Mouse (Mus musculus) MEL-GATA-1-ER (cell line): Measurements from ENCODE around the gene Slc13a1.
"Not testable (repeated sequence)": the region's sequence is repeated elsewhere in the genome, so short reads cannot be mapped to it uniquely, and the experiment has no call there.

ENCODE experiments used
- DNase-seq: peaks from one replicate; pipeline ENCODE4 v3.0.0-alpha.2; 2012; ENCODE audit warnings: low read depth; ENCODE audit errors: extremely low read depth

The Slc13a1 gene

DNA sequence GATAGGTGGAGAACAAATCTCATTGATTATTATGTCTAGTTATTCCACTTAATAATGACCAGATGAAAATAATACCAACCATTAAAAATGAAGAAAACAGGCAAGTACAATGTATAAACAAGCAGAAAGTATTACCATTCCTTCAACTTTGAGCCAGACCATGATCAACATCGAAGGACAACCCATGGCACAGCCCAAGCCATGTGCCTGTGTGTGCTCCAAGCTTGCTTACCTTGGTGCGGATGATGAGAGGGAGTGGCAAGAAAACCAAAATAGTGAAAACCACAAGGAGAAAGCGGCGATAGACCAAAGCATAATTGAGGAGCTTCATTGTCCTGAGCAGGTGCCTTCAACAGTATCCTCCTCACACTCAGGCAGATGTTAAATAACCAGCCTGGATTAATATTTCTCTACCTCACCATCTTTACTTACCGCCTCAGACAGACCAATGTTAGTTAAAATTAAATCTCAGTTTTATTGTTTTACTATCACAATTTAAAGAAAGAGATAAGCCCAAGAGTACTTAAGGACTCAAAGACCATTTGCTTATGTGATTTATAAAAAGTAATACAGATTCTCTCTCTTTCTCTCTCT lies at the start of gene Slc13a1:
Gene Slc13a1 (minus strand): TSS at position 359 of the 594 bp plus-strand sequence.
- DNase-seq, result no peak

DNA sequence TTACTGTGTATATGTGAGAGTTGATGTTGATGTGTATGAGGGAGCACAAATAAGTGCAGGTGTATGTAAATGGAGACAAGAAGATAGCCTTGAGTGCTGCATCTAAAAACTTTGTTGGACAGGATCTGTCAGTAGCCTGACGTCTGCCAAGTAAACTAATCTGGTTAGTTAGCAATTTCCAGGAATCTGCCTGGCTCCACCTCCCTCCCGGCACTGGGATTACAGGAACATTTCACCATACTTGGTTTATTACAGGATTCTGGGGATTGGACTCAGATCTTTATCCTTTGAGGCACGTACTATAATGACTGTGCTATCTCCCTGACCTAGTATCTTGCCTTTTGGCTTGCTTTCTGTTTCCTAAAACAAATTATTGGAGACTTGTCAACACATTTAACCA lies 40.0 kb upstream of the Slc13a1 start:
- DNase-seq, result no peak

DNA sequence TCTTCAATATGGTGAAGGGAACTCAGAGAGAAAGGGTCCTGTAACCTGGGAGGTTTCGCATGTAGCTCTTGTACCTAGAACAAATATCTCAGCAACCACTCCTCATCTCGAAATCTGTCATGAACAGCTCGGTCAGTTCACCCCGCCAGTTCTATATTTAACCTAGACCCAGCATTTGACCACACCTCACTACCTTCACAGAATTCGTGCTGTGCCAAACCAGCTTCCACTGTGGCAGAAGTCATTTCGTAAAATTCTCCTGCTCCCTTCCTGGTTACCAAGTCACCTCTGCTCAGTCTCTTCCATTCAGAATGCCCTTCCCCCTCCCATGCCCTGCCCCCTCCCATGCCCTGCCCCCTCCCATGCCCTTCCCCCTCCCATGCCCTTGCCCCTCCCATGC lies 34.3 kb upstream of the Slc13a1 start:
- no peak for DNase-seq

DNA sequence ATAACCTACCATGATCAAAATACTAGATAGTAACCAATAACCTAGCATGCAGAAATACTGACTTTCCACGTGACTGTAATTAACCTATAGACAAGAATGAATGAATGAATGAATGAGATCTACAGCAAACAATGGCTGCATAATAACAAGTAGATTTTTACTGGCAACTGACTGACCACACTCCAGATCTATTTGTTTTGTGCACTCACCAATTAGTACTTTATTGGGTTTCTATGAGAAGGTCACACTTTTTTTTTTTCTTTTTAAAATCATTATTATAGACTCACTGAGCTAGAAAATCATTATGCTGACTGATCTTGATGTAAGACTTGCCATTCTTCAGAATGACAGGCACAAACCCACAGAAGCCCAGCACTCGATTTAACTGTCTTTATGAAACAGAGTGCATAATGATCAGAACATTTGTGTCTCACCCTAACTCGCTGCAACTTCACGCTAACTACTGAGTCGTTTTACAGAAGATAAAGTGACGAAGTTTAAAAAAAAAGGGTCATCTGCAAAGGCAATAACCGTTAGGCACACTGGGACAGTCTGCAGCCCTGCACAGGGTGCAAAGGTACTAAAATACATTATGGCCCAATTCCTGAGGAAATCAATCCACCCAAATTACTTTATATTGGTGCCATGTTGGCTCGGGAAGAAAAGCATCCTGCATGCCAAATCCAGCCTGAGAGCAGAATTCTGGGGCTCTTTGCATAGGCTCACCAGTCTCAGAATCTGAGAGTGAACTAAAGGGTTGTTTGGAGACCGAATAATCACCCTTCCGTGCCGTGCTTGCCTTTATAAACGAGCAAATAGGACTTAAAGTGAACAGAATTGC lies 33.0 kb upstream of the Slc13a1 start:
- no peak for DNase-seq

GRCm38 (mm10) chr6:24197501-24198195 lies 29.8 kb upstream of the Slc13a1 start:
- not testable (repeated sequence) for DNase-seq

- DNase-seq, result not testable (repeated sequence)
Measured at GRCm38 (mm10) chr6:24196406-24196805, 28.5 kb upstream of the Slc13a1 start.

DNA sequence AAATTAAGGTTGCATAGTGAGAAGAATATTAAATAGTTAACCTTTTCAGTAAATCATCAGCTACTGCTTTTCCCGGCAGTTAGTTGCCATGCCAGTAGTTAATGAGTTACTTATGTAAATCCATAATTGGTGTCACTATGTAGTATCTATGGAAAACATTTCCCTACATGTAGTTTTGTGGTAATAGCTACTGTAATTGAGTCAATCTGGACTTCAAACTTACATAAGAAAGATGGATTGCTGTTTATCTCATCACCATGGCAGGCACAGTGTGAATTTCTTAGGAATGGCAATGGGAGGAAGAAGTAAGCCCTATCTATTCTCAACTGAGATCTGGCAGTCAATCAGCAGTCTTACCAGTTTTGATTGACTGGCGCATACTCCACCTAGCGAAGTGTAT lies 15.5 kb upstream of the Slc13a1 start:
- no peak for DNase-seq

DNA sequence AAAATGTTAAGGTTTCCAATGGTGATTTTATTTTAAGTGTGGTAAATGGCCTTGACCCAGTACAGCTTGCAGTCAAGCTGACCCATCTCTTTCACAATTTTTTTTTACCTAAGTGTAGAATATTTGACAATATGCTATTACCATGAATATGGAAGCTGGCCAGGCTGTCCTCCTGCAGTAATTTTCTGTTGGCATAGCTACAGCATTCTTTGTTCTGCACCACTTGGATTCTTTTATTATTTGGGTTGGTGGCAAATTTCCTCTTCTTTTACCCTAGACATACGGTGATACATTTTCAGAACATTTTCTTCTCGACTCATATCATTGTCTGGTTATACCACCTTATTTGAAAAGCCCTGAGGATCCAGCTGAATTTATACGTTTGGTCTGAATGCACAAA lies 7.5 kb upstream of the Slc13a1 start:
- DNase-seq, result no peak

DNA sequence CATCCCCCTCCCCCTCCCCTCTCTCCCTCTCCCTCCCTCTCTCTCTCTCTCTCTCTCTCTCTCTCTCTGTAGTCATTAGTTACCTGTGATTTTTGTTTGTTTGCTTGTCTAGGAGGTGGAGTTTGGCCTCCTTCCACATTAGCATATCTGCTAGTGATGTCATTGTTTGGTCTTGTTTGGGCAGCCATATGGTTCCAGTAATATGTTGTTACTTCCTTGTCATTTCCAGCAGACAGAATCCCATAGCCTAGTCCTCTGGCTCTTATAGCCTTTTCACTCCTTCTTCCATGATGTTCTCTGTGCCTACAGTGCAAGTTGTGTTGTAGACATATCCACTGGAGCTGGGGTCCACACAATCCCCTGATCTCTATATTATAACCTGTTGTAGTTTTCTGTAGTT lies 6.1 kb upstream of the Slc13a1 start:
- no peak for DNase-seq

GRCm38 (mm10) chr6:24172736-24173135 lies 4.8 kb upstream of the Slc13a1 start:
- no peak for DNase-seq

GRCm38 (mm10) chr6:24166772-24167171 lies 1.1 kb downstream of the Slc13a1 start:
- no peak for DNase-seq

DNA sequence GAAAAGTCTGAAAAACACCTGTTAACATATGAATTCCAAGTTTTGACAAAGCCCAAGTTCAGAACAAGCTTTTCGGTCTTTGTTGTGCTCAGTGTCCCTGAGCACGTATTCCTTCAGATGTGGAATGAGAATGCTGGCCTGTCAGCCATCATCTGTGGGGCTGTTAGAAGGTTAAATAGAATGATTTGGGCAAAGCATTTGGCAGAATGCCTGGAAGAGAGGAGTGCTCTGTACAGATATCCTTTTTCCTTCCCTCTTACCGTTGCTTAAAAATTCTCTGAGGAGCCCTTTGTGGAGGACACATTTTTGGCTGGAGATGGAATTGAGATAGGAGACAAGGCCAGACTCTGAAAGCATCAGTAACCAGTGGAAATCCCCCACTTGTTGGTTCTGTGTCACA lies 2.6 kb downstream of the Slc13a1 start:
- DNase-seq, result no peak

GRCm38 (mm10) chr6:24159795-24160194 lies 8.1 kb downstream of the Slc13a1 start:
- no peak for DNase-seq

DNA sequence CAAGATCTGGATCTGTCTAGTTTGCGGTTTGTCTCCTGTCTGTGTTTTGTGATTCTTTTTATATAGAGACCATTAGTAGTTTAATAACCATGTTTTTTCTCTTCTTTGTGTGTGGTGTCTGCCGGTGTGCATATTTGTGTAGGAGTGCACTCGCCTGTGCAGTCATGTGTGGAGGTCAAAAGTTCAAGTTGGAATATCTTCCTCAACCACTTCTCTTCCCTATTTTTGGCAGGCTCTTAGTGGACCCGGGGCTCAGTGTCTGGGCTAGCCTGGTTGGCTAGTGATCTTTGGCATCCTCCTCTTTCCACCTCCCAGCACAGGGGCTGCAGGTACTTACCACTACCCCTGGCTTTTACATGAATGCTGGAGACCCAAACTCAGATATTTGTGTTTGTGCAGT lies 13.0 kb downstream of the Slc13a1 start:
- DNase-seq, result no peak

GRCm38 (mm10) chr6:24132951-24133350 lies 34.9 kb downstream of the Slc13a1 start:
- no peak for DNase-seq

DNA sequence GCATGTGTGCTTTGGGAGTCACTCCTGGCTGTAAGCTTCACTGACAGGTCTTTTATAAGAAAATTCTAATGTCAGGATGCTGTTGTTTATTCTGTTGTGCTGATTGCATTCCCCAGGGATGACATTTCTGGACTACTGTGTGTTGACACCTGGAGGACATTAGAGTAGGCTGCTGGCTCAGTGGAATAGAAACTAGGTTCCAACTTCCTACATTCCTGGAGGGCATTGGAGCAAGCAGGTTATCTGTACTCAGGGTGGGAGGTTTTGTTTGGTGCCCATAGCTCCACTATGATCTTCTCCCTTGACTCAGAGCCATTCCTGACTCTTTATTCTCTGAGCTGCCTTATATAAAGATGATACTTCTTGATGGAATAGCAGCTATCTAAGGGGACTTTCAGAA lies 45.3 kb downstream of the Slc13a1 start:
- no peak for DNase-seq

GRCm38 (mm10) chr6:24111614-24112013 lies 56.3 kb downstream of the Slc13a1 start:
- no peak for DNase-seq

DNA sequence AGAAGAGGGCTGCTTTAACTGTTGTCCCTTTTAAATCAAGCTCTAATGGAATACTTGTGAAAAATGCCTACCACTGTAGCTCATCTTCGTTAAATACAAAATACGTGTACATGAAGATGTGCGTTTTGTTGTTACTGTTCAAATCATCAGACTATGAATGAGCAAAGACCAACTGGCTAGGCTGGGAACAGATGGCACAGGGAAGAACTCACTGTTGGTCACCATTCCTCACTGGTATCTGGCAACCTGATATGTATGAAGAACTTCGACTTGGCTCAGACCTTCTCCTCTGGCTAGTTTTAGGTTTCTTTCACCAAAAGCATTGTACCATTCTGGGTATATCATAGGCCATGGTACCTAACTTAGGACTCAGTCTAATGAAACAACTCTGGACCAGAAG lies 59.4 kb downstream of the Slc13a1 start:
- no peak for DNase-seq

DNA sequence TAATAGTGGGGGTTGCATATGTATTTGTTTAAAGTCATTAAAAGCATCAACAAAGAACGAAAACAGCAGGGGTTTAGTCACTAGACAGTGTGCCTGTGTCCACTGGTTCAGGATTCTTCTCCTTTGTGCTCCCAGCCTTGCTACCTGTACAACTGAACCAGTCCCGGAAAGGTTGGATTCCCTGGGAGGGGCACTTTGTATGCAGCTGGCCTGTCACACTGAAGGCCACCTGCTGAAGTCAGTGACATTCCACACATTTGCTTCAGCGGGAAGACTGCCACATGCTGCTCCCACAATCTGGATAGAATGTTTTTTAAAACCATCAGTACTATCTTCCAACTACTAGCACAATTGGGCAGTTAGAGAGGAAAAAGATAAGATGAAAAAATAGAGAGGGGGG lies 61.7 kb downstream of the Slc13a1 start:
- DNase-seq, result no peak

GRCm38 (mm10) chr6:24105681-24106080 lies 62.2 kb downstream of the Slc13a1 start:
- DNase-seq, result no peak

GRCm38 (mm10) chr6:24101281-24101680 lies 66.6 kb downstream of the Slc13a1 start:
- DNase-seq, result no peak

DNA sequence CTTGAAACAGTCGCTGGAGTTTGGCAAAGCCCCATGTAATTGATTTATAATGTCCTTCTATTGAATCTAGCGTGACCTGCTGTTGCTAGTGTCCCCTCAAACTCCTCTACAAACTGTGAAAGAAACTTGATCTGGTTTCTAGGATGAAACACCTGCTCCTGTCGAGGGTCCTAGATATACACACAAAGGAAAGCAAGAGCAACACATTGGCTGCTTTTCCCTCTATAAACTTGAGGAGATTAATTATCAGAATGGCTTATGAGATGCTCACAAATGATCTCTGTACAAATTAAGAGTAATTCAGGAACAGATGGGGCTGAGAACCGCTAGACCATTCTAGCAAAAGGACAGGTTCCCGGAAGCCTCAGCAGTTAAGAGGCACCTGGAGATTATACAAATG lies 67.2 kb downstream of the Slc13a1 start:
- DNase-seq, result no peak
